24 mouse cellular contexts compared by ENCODE assay signal in the genomic region with DNA sequence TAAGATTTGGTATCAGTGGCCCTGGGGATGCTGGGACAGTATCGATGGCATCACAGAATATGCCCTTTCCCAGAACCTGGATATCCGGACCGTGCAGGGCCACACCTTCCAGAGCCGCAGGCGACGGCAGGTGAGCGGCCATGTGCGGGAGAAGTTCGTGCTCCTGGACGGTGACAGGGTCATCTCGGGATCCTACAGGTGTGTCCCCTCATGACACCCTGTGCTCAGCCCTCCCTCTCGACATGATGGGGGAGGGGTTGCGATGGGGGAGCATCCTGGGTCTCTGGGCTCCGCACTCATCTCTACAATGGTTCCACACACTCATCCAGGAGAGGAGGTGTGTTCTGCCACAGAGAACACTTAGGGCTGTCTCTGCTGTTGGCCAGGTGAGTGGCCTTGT. TPM values are rescaled to one million over a fixed set of nuclear protein-coding genes. Genes with fewer than 3 reads are reported as not detected.
A peak's percentile ranks its signal among the peaks of the same experiment; 100 is the strongest.
DNase-seq lines count a peak whose midpoint lies in the region; ATAC-seq and TF ChIP-seq lines count a peak whose summit lies in the region.
"Had no signal": no experiment of that assay in that cellular context is flagged by ENCODE, and none has a peak within 500 bp of the region (broad histone marks: within the 10 kb centered on the region; RNA-seq: fewer than 3 reads in every experiment).

No protein-coding gene starts in this region.

- no peak overlapping the region for H3K4me2 ChIP-seq in forebrain, embryonic 11.5 days (ENCODE audit: low read depth, low read length, severe bottlenecking)
- no peak overlapping the region for H3K4me2 ChIP-seq in forebrain, embryonic 15.5 days (replicated peaks)
- H3K4me2 ChIP-seq: embryonic facial prominence, embryonic 12.5 days; forebrain, embryonic 12.5 days had no signal

- H3K9me3 ChIP-seq in forebrain, embryonic 11.5 days (ENCODE audit: control insufficient read depth, low read length): no peaks in the 10 kb centered on the region
- no peaks in the 10 kb centered on the region for H3K9me3 ChIP-seq in forebrain, embryonic 15.5 days
- H3K9me3 ChIP-seq: embryonic facial prominence, embryonic 10.5 days; embryonic facial prominence, embryonic 12.5 days; forebrain, embryonic 12.5 days; G1E had no signal

- peaks cover 5% of the 10 kb centered on the region for H3K4me1 ChIP-seq in forebrain, embryonic 11.5 days (replicated peaks; ENCODE audit: control insufficient read depth, insufficient read depth, low read length)
- H3K4me1 ChIP-seq in forebrain, embryonic 15.5 days: peaks cover 17% of the 10 kb centered on the region
- peaks cover 6% of the 10 kb centered on the region for H3K4me1 ChIP-seq in testis, adult 2 months (ENCODE audit: control insufficient read depth, insufficient read depth, low read length)

- H3K36me3 ChIP-seq in forebrain, embryonic 11.5 days (ENCODE audit: control insufficient read depth, insufficient read depth, low read length): peaks cover 24% of the 10 kb centered on the region
- peaks cover 51% of the 10 kb centered on the region for H3K36me3 ChIP-seq in forebrain, embryonic 15.5 days
- H3K36me3 ChIP-seq in testis, adult 2 months (ENCODE audit: control insufficient read depth, insufficient read depth, low read length): no peaks in the 10 kb centered on the region

- TF ChIP-seq POLR2A in testis, adult 2 months (IDR thresholded peaks at IDR 0.05; ENCODE audit: control insufficient read depth, low read depth, low read length): no peak

- no peak for ATAC-seq in forebrain, embryonic 11.5 days (replicated peaks; ENCODE audit: low FRiP score)
- no peak for ATAC-seq in forebrain, embryonic 15.5 days (replicated peaks)
- ATAC-seq: activated CD4-positive, CD25-positive, alpha-beta regulatory T cell, adult 4 months; CD4-positive, CD25-positive, alpha-beta regulatory T cell, adult 4 months; forebrain, embryonic 14.5 days; forebrain, postnatal 0 days; Patski had no signal

- TF ChIP-seq CTCF in testis, adult 2 months (IDR thresholded peaks at IDR 0.05; ENCODE audit: control insufficient read depth, insufficient read depth, insufficient replicate concordance, low read depth, low read length): no peak

- H3K9ac ChIP-seq in forebrain, embryonic 11.5 days (ENCODE audit: low read length): no peak overlapping the region
- no peak overlapping the region for H3K9ac ChIP-seq in forebrain, embryonic 15.5 days (replicated peaks)
- H3K9ac ChIP-seq: embryonic facial prominence, embryonic 12.5 days; forebrain, embryonic 12.5 days; forebrain, postnatal 0 days had no signal

- H3K4me3 ChIP-seq in forebrain, embryonic 11.5 days (ENCODE audit: low read depth, low read length): no peak overlapping the region
- no peak overlapping the region for H3K4me3 ChIP-seq in forebrain, embryonic 15.5 days
- H3K4me3 ChIP-seq in testis, adult 2 months (ENCODE audit: control insufficient read depth, low read depth, low read length): peak overlapping the region; percentile 80
- H3K4me3 ChIP-seq: embryonic facial prominence, embryonic 10.5 days; embryonic facial prominence, embryonic 12.5 days; forebrain, embryonic 12.5 days had no signal

- DNase-seq in cerebellum, adult 11-12 months: peak; percentile 36
- DNase-seq in cerebellum, postnatal 36 days: no peak
- DNase-seq in forebrain, embryonic 11.5 days (ENCODE audit: low spot score): peak; percentile 46
- no peak for DNase-seq in testis, postnatal 14 days (ENCODE audit: low spot score)
- DNase-seq: adrenal gland, adult 8-10 months; adrenal gland, postnatal 36 days; B cell, adult 2 months; cerebellum, adult 18-20 months; cerebellum, adult 8-10 months; cerebellum, postnatal 14 days; forebrain, postnatal 0 days had no signal

- H3K27me3 ChIP-seq in forebrain, embryonic 11.5 days (ENCODE audit: control insufficient read depth, insufficient read depth, low read length): no peaks in the 10 kb centered on the region
- no peaks in the 10 kb centered on the region for H3K27me3 ChIP-seq in forebrain, embryonic 15.5 days
- H3K27me3 ChIP-seq in testis, adult 2 months (ENCODE audit: control insufficient read depth, insufficient read depth, low read length): no peaks in the 10 kb centered on the region
- H3K27me3 ChIP-seq: CH12.LX; embryonic facial prominence, embryonic 12.5 days; forebrain, embryonic 12.5 days; Patski had no signal

- H3K27ac ChIP-seq in forebrain, embryonic 11.5 days (ENCODE audit: low read depth, low read length): no peak overlapping the region
- no peak overlapping the region for H3K27ac ChIP-seq in forebrain, embryonic 15.5 days (replicated peaks)
- no peak overlapping the region for H3K27ac ChIP-seq in testis, adult 2 months (ENCODE audit: control insufficient read depth, insufficient read depth, low read depth, low read length)
- H3K27ac ChIP-seq: embryonic facial prominence, embryonic 10.5 days; embryonic facial prominence, embryonic 12.5 days; forebrain, embryonic 12.5 days had no signal

- WGBS in forebrain, embryonic 11.5 days: 95% methylated on average over 14 of the region's 14 CpGs
- WGBS in forebrain, embryonic 15.5 days: 94% methylated on average over 14 of the region's 14 CpGs

RNA-seq across cellular contexts. Expression of a gene that starts 1.8 kb away (rescaled TPM):
- polyA plus RNA-seq in forebrain, embryonic 11.5 days (2014; fragmentation: Nextera tagmentation; extraction: Ambion mirVana): not detected in 2 replicates
- polyA plus RNA-seq in forebrain, embryonic 15.5 days (2015; fragmentation: Nextera tagmentation; extraction: Ambion mirVana): not detected in 2 replicates
- polyA plus RNA-seq in testis, adult 2 months (2012; rRNA removed): 589 and 614 TPM in 2 replicates
- polyA plus RNA-seq: activated CD4-positive, CD25-positive, alpha-beta regulatory T cell, adult 4 months; CD4-positive, CD25-positive, alpha-beta regulatory T cell, adult 4 months; cortical plate, adult 2 months; embryonic facial prominence, embryonic 12.5 days; embryonic facial prominence, embryonic 14.5 days; forebrain, embryonic 12.5 days; forebrain, embryonic 14.5 days; forebrain, postnatal 0 days; G1E; Patski had no signal

RNA-seq across cellular contexts. Expression of a gene that starts 2.8 kb away (rescaled TPM):
- polyA plus RNA-seq in forebrain, embryonic 11.5 days (2014; fragmentation: Nextera tagmentation; extraction: Ambion mirVana): 0.80 and 1.2 TPM in 2 replicates
- 0.37 and 1.0 TPM in 2 replicates for polyA plus RNA-seq in forebrain, embryonic 15.5 days (2015; fragmentation: Nextera tagmentation; extraction: Ambion mirVana)
- polyA plus RNA-seq in testis, adult 2 months (2012; rRNA removed): 145 and 176 TPM in 2 replicates
- polyA plus RNA-seq: activated CD4-positive, CD25-positive, alpha-beta regulatory T cell, adult 4 months; CD4-positive, CD25-positive, alpha-beta regulatory T cell, adult 4 months; forebrain, postnatal 0 days had no signal

RNA-seq across cellular contexts. Expression of a gene that starts 6.0 kb away (rescaled TPM):
- 27.0 and 27.9 TPM in 2 replicates for polyA plus RNA-seq in forebrain, embryonic 11.5 days (2014; fragmentation: Nextera tagmentation; extraction: Ambion mirVana)
- polyA plus RNA-seq in forebrain, embryonic 15.5 days (2015; fragmentation: Nextera tagmentation; extraction: Ambion mirVana): 29.0 and 30.2 TPM in 2 replicates
- 33.4 and 34.6 TPM in 2 replicates for polyA plus RNA-seq in testis, adult 2 months (2012; rRNA removed)

RNA-seq across cellular contexts. Expression of a gene that starts 8.5 kb away (rescaled TPM):
- polyA plus RNA-seq in forebrain, embryonic 11.5 days (2014; fragmentation: Nextera tagmentation; extraction: Ambion mirVana): 936 and 958 TPM in 2 replicates
- polyA plus RNA-seq in forebrain, embryonic 15.5 days (2015; fragmentation: Nextera tagmentation; extraction: Ambion mirVana): 633 and 683 TPM in 2 replicates
- polyA plus RNA-seq in testis, adult 2 months (2012; rRNA removed): 517 and 652 TPM in 2 replicates

RNA-seq across cellular contexts. Expression of a gene that starts 18.9 kb away (rescaled TPM):
- 2.9 and 3.3 TPM in 2 replicates for polyA plus RNA-seq in forebrain, embryonic 11.5 days (2014; fragmentation: Nextera tagmentation; extraction: Ambion mirVana)
- polyA plus RNA-seq in forebrain, embryonic 15.5 days (2015; fragmentation: Nextera tagmentation; extraction: Ambion mirVana): 3.6 and 4.1 TPM in 2 replicates
- polyA plus RNA-seq in testis, adult 2 months (2012; rRNA removed): 11.2 and 12.9 TPM in 2 replicates

Comparison
In these comparisons a context has a peak if more than half of its experiments do, and no peak if none do; other contexts are left out.
1. DNase-seq: peak in cerebellum, adult 11-12 months (single experiment) and forebrain, embryonic 11.5 days (single experiment); none in cerebellum, postnatal 36 days (0 of 2) and testis, postnatal 14 days (single experiment).
2. RNA of a gene that starts 1.8 kb away (polyA plus RNA-seq): 589 to 614 TPM in testis, adult 2 months; not detected in forebrain, embryonic 11.5 days and not detected in forebrain, embryonic 15.5 days; every median in the first group is over 100 times any median in the second.
3. RNA of a gene that starts 2.8 kb away (polyA plus RNA-seq): 145 to 176 TPM in testis, adult 2 months; 0.80 to 1.2 TPM in forebrain, embryonic 11.5 days and 0.37 to 1.0 TPM in forebrain, embryonic 15.5 days; every median in the first group is over 10 times any median in the second.